Mouse (Mus musculus) E14TG2a.4 (cell line): ENCODE results near the gene Fyttd1.

Source experiments
- CTCF ChIP-seq: conservative IDR thresholded peaks from 2 replicates; pipeline ENCODE4 v1.5.1; 2014; ENCODE audit warnings: low read length
- NANOG ChIP-seq: IDR thresholded peaks from 2 replicates; pipeline ENCODE4 v1.6.1; 2014; ENCODE audit warnings: borderline replicate concordance, low read length, mixed read lengths
- POU5F1 ChIP-seq: IDR thresholded peaks from 2 replicates; pipeline ENCODE4 v1.6.1; 2014; ENCODE audit warnings: low read length, borderline replicate concordance

DNA sequence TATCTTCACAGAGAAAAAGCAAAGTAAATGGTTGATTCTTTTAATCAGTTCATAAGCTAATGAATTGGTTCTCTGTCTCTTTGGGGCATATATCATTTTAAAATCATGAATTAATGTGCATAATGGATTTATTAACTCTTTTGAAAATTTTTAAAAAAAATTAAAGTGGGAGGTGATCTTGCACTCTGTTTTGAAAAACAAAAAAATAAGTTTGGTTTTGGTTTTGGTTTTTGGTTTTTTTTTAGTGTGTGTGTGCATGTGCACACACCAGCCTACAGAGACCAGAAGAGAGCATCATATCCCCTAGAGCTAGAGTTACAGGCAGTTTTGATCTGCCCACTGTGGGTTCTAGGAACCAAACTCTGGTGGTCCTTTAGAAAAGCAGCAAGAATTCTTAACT lies 72.0 kb downstream of the Fyttd1 start:
- TF ChIP-seq CTCF = no peak
- no peak for TF ChIP-seq NANOG
- TF ChIP-seq POU5F1 = no peak
